Mouse (Mus musculus) adrenal gland, postnatal 4 days (tissue): ENCODE data around the gene Gm45140. TPM values are rescaled to one million over a fixed set of nuclear protein-coding genes. Genes with fewer than 3 reads are reported as not detected.

ENCODE experiments used
- DNase-seq, 2 experiments: peaks; one replicate each; pipeline ENCODE4 v3.0.0; 2021 to 2022; ENCODE audit warnings: low spot score in 2 of 2, mixed read lengths in 2 of 2
- long read RNA-seq, 2 experiments: library from polyadenylated mRNA; stranded (forward); transcript quantifications; one replicate each; pipeline ENCODE4 v2.0.0; 2021
- total RNA-seq, 2 experiments: library from RNA; stranded (reverse); gene quantifications; 2 replicates each; pipeline ENCODE4 v1.2.3; 2021

Gm45140 gene
- total RNA-seq = 1 to 10 TPM; 1.7 to 3.0 TPM
- long read RNA-seq, experiment 1, partial matches to known transcripts = 1 of 5 reads
- long read RNA-seq, experiment 1, other reads (novel, unspliced or antisense) = 4 of 5 reads
- long read RNA-seq, experiment 2, partial matches to known transcripts = 0 of 25 reads
- long read RNA-seq, experiment 2, other reads (novel, unspliced or antisense) = 25 of 25 reads

DNA sequence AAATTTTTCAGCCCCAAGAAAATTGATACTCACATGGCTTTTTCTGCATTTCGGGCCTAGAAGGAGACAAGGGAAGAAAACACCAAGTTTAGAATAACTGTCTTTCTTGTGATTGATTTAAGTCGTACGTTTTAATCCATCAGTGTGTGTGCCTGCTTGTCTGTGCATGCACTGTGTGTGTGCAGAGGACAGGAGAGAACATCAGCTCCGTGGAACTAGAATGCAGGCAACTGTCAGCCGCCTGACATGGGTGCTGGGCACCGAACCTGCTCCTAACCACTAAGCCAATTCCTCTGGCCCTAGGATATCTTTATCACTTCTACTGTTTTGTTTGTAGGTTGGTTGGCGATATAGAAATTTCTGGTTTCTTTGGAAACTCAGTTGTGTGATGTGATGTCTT, at the start of gene Gm45140:
Gm45140 (minus strand) TSS at position 101 of the 400 bp plus-strand sequence.
- DNase-seq = no peak

DNA sequence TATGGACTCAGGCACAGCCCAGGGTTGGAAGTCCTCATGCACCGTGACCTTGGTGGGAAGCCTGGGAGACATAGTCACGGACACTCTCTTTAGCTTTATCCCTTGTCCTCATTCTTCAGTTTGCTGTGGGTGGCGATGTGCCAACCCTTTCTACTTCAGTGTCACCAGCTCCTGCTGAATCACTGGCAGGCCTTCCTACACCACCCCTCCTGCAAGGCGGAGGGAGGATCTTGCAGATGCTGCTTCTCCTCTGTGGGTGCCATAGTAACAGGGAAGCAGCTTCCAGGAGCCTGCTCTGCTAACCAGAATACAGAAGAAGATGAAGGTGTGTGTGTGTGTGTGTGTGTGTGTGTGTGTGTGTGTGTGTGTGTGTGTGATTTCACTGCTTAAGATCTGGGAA, 47.2 kb upstream of the Gm45140 start:
- DNase-seq = peak; percentile 33 to 44

- DNase-seq = no peak
These were observed 46.6 kb upstream of the Gm45140 start for GRCm38 (mm10) chr6:87882221-87882620.

GRCm38 (mm10) chr6:87879628-87880027, 44.0 kb upstream of the Gm45140 start:
- DNase-seq = no peak

- DNase-seq = no peak
These were observed 43.4 kb upstream of the Gm45140 start for GRCm38 (mm10) chr6:87879010-87879409.

GRCm38 (mm10) chr6:87876068-87876643, 40.6 kb upstream of the Gm45140 start:
- DNase-seq = no peak

GRCm38 (mm10) chr6:87875562-87875961, 40.0 kb upstream of the Gm45140 start:
- DNase-seq = no peak

- no peak for DNase-seq
These were observed 39.5 kb upstream of the Gm45140 start for GRCm38 (mm10) chr6:87875083-87875482.

DNA sequence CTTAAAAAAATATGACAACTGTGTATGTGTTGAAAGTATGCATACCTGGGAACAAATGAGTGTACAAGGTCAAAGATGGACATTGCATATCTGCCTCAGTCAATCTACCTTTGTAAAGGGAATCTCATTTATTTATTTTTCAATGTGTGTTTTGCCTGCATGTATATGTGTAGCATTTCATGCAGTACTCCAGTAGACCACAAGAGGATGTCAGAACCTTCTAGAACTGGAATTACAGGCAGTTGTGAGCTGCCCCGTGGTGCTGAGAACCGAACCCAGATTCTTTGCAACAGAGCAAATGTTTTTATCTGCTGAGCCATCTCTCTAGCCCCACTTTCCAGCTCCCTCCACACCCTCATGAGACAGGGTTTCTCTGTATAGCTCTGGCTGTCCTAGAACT, 38.4 kb upstream of the Gm45140 start:
- DNase-seq = no peak

- no peak for DNase-seq
These were observed 37.5 kb upstream of the Gm45140 start for GRCm38 (mm10) chr6:87873104-87873503.

- DNase-seq = no peak
These were observed 35.6 kb upstream of the Gm45140 start for GRCm38 (mm10) chr6:87871240-87871639.

GRCm38 (mm10) chr6:87870440-87870839, 34.8 kb upstream of the Gm45140 start:
- no peak for DNase-seq

- peak; percentile 46 to 48 for DNase-seq
These were observed 33.4 kb upstream of the Gm45140 start for GRCm38 (mm10) chr6:87868871-87869506.

GRCm38 (mm10) chr6:87867256-87867655, 31.7 kb upstream of the Gm45140 start:
- DNase-seq = no peak

- no peak for DNase-seq
These were observed 30.6 kb upstream of the Gm45140 start for GRCm38 (mm10) chr6:87866211-87866610.

DNA sequence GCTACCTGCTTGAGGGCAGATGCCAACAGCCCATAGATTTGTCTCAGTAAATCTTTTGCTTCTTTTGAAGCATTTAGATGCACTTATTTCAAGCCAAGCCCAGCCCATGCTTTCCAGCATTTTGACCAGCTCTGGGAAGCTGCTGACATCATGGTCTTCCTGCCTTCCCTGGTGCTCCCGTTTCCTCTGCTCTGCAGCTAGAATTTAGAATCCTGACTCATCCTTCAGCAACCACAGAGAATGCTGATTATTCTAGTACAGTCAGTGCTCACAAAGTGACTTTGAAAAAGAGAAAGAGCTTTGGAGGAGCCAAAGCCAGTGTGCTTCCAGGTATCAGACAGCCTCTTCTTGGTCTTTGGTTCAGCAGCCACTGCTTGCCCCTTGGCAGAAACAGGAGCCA, 21.5 kb upstream of the Gm45140 start:
- no peak for DNase-seq

- DNase-seq = no peak
These were observed 17.9 kb upstream of the Gm45140 start for GRCm38 (mm10) chr6:87853446-87853845.

DNA sequence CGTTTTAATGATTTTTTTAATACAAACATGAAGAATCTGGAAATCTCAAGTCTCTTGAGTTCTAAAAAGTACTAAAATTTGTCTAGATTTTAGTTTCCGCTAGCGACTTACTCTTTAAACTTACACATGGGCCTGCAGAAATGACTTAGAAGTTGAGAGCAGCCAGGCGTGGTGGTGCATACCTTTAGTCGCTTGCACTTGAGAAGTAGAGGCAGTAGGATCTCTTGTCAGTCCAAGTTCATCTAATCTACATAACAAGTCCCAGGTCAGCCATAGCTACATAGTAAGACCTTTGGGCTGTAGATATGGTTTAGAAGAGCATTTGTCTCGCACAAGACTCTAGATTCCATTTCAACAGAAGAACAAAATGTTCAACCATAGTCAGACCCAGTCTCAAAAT, 16.3 kb upstream of the Gm45140 start:
- DNase-seq = no peak

DNA sequence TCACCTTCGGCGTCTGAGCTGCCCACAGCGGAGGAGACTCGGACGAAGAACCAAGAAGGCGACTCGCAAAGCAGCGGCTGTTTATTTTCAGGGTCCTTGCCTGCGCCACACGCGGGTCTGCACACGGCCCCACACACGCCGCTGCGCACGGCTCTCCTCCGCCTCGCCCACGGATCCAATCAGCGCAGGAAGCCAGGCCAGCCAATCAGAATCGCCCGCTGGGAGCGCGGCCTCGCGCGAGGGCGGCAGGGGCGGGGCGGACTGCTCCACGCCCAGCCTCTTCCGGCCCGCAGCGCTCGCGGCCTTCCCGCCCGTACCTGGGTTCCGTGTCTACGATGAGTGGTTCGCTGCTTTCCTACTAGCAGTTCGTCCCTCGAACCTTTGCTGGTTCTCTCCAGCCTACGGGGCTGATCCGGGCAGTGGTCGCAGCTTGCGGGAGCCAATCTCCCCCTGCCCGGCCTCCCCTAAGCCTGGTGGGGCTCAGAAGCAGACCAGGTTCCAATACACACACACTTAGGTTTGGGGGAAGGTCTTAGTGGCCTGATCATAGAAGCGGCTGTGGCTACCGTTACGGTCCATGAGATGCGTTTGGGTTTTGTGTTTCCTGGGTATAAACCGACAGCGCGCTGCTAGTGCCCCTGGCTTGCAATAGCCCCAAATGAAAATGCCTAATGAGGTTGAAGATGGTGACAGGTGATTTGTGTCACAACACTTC, 15.5 kb upstream of the Gm45140 start, which contains the start of gene Cnbp:
Cnbp (minus strand) TSS at position 207 of the 715 bp plus-strand sequence.
- DNase-seq = peak; percentile 93 to 94

- DNase-seq = peak in 1 of 2 experiments; percentile 27
These were observed 14.7 kb upstream of the Gm45140 start for GRCm38 (mm10) chr6:87850155-87850899.

DNA sequence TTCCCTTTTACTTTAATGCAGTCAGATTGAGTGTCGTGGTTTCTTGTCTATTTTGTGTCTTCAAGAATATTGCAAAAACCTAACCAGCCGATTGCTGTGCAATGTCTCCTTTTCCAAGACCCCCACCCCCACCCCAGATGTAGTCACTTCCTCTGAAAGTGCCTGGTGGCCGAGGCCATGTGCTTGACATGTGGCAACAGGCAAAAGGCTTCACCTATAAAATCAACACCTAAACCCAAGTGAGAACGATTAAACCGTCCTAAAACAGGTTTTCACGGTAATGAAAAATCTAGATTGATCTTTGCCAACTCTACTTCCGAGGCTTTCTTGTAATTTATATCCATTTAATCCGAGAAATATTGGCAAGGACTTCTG, 14.2 kb upstream of the Gm45140 start:
- DNase-seq = no peak
